Mouse (Mus musculus): Measurements from ENCODE around the gene Nudt22. TPM values are rescaled to one million over a fixed set of nuclear protein-coding genes. Genes with fewer than 3 reads are reported as not detected.

Gene Nudt22
- polyA plus RNA-seq, 1 experiment from 2014 or later, result 22.2 TPM

- Histone ChIP-seq H3K36me3 (ENCODE audit: control insufficient read depth, insufficient read depth, low read length) (peaks cover 26% of the 10 kb centered on the region), H3K9ac (ENCODE audit: low read depth, low read length) (peak overlapping the region; percentile 73), H3K27me3 (ENCODE audit: control insufficient read depth, insufficient read depth, low read length) (no peaks in the 10 kb centered on the region), H3K4me1 (ENCODE audit: control insufficient read depth, insufficient read depth, low read length) (peaks cover 15% of the 10 kb centered on the region), H3K4me2 (replicated peaks; ENCODE audit: low read depth, low read length) (peak overlapping the region; percentile 93), H3K27ac (ENCODE audit: low read depth, low read length) (peak overlapping the region; percentile 98), H3K9me3 (ENCODE audit: control insufficient read depth, low read length) (no peaks in the 10 kb centered on the region), H3K4me3 (ENCODE audit: low read length) (peak overlapping the region; percentile 65)
- ATAC-seq (ENCODE audit: low FRiP score, low TSS enrichment), result peak; percentile 48
- 1% methylated on average over 28 of the region's 28 CpGs for whole genome bisulfite sequencing
These were observed 45.2 kb downstream of the Nudt22 start for GRCm38 (mm10) chr19:6950613-6951153.

- peaks cover 19% of the 10 kb centered on the region for H3K36me3 ChIP-seq (ENCODE audit: control insufficient read depth, insufficient read depth, low read length)
- peak overlapping the region; percentile 73; the same call in 1 of the 2 replicates for H3K9ac ChIP-seq (ENCODE audit: low read depth, low read length)
- no peaks in the 10 kb centered on the region for H3K27me3 ChIP-seq (ENCODE audit: control insufficient read depth, insufficient read depth, low read length)
- 55% methylated on average over 5 of the region's 5 CpGs for WGBS
- H3K4me3 ChIP-seq (ENCODE audit: low read length), result peak overlapping the region; percentile 65
- no peaks in the 10 kb centered on the region for H3K9me3 ChIP-seq (ENCODE audit: control insufficient read depth, low read length)
- no peak for ATAC-seq (ENCODE audit: low FRiP score, low TSS enrichment)
- H3K4me1 ChIP-seq (ENCODE audit: control insufficient read depth, insufficient read depth, low read length), result peaks cover 15% of the 10 kb centered on the region
- H3K4me2 ChIP-seq (replicated peaks; ENCODE audit: low read depth, low read length), result peak overlapping the region; percentile 93
- peak overlapping the region; percentile 98; the same call in 1 of the 2 replicates for H3K27ac ChIP-seq (ENCODE audit: low read depth, low read length)
These were observed 46.0 kb downstream of the Nudt22 start for GRCm38 (mm10) chr19:6949951-6950350.

GRCm38 (mm10) chr19:6949532-6949931 lies 46.4 kb downstream of the Nudt22 start:
- Histone ChIP-seq H3K9ac (ENCODE audit: low read depth, low read length) (0 out of 2 replicates have a peak overlapping the region, but pooled peaks have one; percentile 73), H3K4me2 (replicated peaks; ENCODE audit: low read depth, low read length) (no peak overlapping the region; the same call in 1 of the 2 replicates), H3K4me1 (ENCODE audit: control insufficient read depth, insufficient read depth, low read length) (peaks cover 15% of the 10 kb centered on the region), H3K27me3 (ENCODE audit: control insufficient read depth, insufficient read depth, low read length) (no peaks in the 10 kb centered on the region), H3K36me3 (ENCODE audit: control insufficient read depth, insufficient read depth, low read length) (peaks cover 15% of the 10 kb centered on the region), H3K27ac (ENCODE audit: low read depth, low read length) (no peak overlapping the region), H3K9me3 (ENCODE audit: control insufficient read depth, low read length) (no peaks in the 10 kb centered on the region), H3K4me3 (ENCODE audit: low read length) (no peak overlapping the region)
- ATAC-seq (ENCODE audit: low FRiP score, low TSS enrichment), result no peak
- 83% methylated on average over 5 of the region's 5 CpGs for WGBS

- Histone ChIP-seq H3K4me1 (ENCODE audit: control insufficient read depth, insufficient read depth, low read length) (peaks cover 14% of the 10 kb centered on the region), H3K4me2 (replicated peaks; ENCODE audit: low read depth, low read length) (no peak overlapping the region), H3K36me3 (ENCODE audit: control insufficient read depth, insufficient read depth, low read length) (peaks cover 8% of the 10 kb centered on the region; the same call in 1 of the 2 replicates), H3K4me3 (ENCODE audit: low read length) (no peak overlapping the region), H3K27ac (ENCODE audit: low read depth, low read length) (no peak overlapping the region), H3K9me3 (ENCODE audit: control insufficient read depth, low read length) (no peaks in the 10 kb centered on the region), H3K9ac (ENCODE audit: low read depth, low read length) (no peak overlapping the region), H3K27me3 (ENCODE audit: control insufficient read depth, insufficient read depth, low read length) (no peaks in the 10 kb centered on the region)
- 83% methylated on average over 4 of the region's 4 CpGs for WGBS
- ATAC-seq (ENCODE audit: low FRiP score, low TSS enrichment), result no peak
These were observed 47.7 kb downstream of the Nudt22 start for GRCm38 (mm10) chr19:6948186-6948585.

GRCm38 (mm10) chr19:6947742-6948141 lies 48.2 kb downstream of the Nudt22 start:
- Histone ChIP-seq H3K4me3 (ENCODE audit: low read length) (no peak overlapping the region), H3K27me3 (ENCODE audit: control insufficient read depth, insufficient read depth, low read length) (no peaks in the 10 kb centered on the region), H3K9ac (ENCODE audit: low read depth, low read length) (no peak overlapping the region), H3K9me3 (ENCODE audit: control insufficient read depth, low read length) (no peaks in the 10 kb centered on the region), H3K4me1 (ENCODE audit: control insufficient read depth, insufficient read depth, low read length) (peaks cover 9% of the 10 kb centered on the region), H3K27ac (ENCODE audit: low read depth, low read length) (no peak overlapping the region), H3K36me3 (ENCODE audit: control insufficient read depth, insufficient read depth, low read length) (0 out of 2 replicates have a peak, but pooled peaks cover 4% of the 10 kb centered on the region), H3K4me2 (replicated peaks; ENCODE audit: low read depth, low read length) (no peak overlapping the region)
- ATAC-seq (ENCODE audit: low FRiP score, low TSS enrichment), result no peak
- WGBS, result 49% methylated on average over 4 of the region's 4 CpGs

GRCm38 (mm10) chr19:6943709-6944108 lies 52.2 kb downstream of the Nudt22 start:
- no peak overlapping the region for H3K9ac ChIP-seq (ENCODE audit: low read depth, low read length)
- no peaks in the 10 kb centered on the region for H3K27me3 ChIP-seq (ENCODE audit: control insufficient read depth, insufficient read depth, low read length)
- H3K36me3 ChIP-seq (ENCODE audit: control insufficient read depth, insufficient read depth, low read length), result 0 out of 2 replicates have a peak, but pooled peaks cover 4% of the 10 kb centered on the region
- H3K4me3 ChIP-seq (ENCODE audit: low read length), result no peak overlapping the region
- no peaks in the 10 kb centered on the region for H3K9me3 ChIP-seq (ENCODE audit: control insufficient read depth, low read length)
- 91% methylated on average over 6 of the region's 6 CpGs for WGBS
- no peak for ATAC-seq (ENCODE audit: low FRiP score, low TSS enrichment)
- peaks cover 9% of the 10 kb centered on the region for H3K4me1 ChIP-seq (ENCODE audit: control insufficient read depth, insufficient read depth, low read length)
- no peak overlapping the region for H3K4me2 ChIP-seq (replicated peaks; ENCODE audit: low read depth, low read length)
- H3K27ac ChIP-seq (ENCODE audit: low read depth, low read length), result no peak overlapping the region

Other genes starting within 250 kb of the Nudt22 start
- 11.8 and 15.1 TPM in 2 replicates for gene Rps6ka4, start 155.5 kb downstream of the Nudt22 start, polyA plus RNA-seq (2014; fragmentation: Nextera tagmentation; extraction: Ambion mirVana)
- 0.30 and 0.51 TPM in 2 replicates for gene Ccdc88b, start 137.9 kb downstream of the Nudt22 start, polyA plus RNA-seq (2014; fragmentation: Nextera tagmentation; extraction: Ambion mirVana)
- 164 and 181 TPM in 2 replicates for gene Trmt112, start 86.4 kb downstream of the Nudt22 start, polyA plus RNA-seq (2014; fragmentation: Nextera tagmentation; extraction: Ambion mirVana)
- 177 and 235 TPM in 2 replicates for gene Prdx5, start 86.0 kb downstream of the Nudt22 start, polyA plus RNA-seq (2014; fragmentation: Nextera tagmentation; extraction: Ambion mirVana)
- gene Esrra, start 74.3 kb downstream of the Nudt22 start, polyA plus RNA-seq (2014; fragmentation: Nextera tagmentation; extraction: Ambion mirVana), result 5.2 and 9.0 TPM in 2 replicates
- 2.1 and 3.8 TPM in 2 replicates for gene Catsperz, start 70.7 kb downstream of the Nudt22 start, polyA plus RNA-seq (2014; fragmentation: Nextera tagmentation; extraction: Ambion mirVana)
- 0.12 and 0.51 TPM in 2 replicates for gene Kcnk4, start 61.6 kb downstream of the Nudt22 start, polyA plus RNA-seq (2014; fragmentation: Nextera tagmentation; extraction: Ambion mirVana)
- gene Bad, start 54.3 kb downstream of the Nudt22 start, polyA plus RNA-seq (2014; fragmentation: Nextera tagmentation; extraction: Ambion mirVana), result 65.5 and 70.9 TPM in 2 replicates
- 23.3 and 27.4 TPM in 2 replicates for gene Gpr137, start 53.6 kb downstream of the Nudt22 start, polyA plus RNA-seq (2014; fragmentation: Nextera tagmentation; extraction: Ambion mirVana)
- gene Ppp1r14b, start 21.1 kb downstream of the Nudt22 start, polyA plus RNA-seq (2014; fragmentation: Nextera tagmentation; extraction: Ambion mirVana), result 202 and 254 TPM in 2 replicates
- 24.4 and 38.9 TPM in 2 replicates for gene Plcb3, start 19.6 kb downstream of the Nudt22 start, polyA plus RNA-seq (2014; fragmentation: Nextera tagmentation; extraction: Ambion mirVana)
- gene Fkbp2, start 15.6 kb downstream of the Nudt22 start, polyA plus RNA-seq (2014; fragmentation: Nextera tagmentation; extraction: Ambion mirVana), result 89.7 and 118 TPM in 2 replicates
- 38.2 and 39.8 TPM in 2 replicates for gene Vegfb, start 8.5 kb downstream of the Nudt22 start, polyA plus RNA-seq (2014; fragmentation: Nextera tagmentation; extraction: Ambion mirVana)
- 22.6 and 24.0 TPM in 2 replicates for gene Dnajc4, start 3.5 kb downstream of the Nudt22 start, polyA plus RNA-seq (2014; fragmentation: Nextera tagmentation; extraction: Ambion mirVana)
- gene Trpt1, start within 50 bp of the Nudt22 start, polyA plus RNA-seq (2014; fragmentation: Nextera tagmentation; extraction: Ambion mirVana), result 9.7 and 12.1 TPM in 2 replicates
- gene Fermt3, start 23.4 kb upstream of the Nudt22 start, polyA plus RNA-seq (2014; fragmentation: Nextera tagmentation; extraction: Ambion mirVana), result 3.6 and 4.9 TPM in 2 replicates
- 223 and 304 TPM in 2 replicates for gene Stip1, start 43.9 kb upstream of the Nudt22 start, polyA plus RNA-seq (2014; fragmentation: Nextera tagmentation; extraction: Ambion mirVana)
- 9.9 and 10.7 TPM in 2 replicates for gene Macrod1, start 60.7 kb upstream of the Nudt22 start, polyA plus RNA-seq (2014; fragmentation: Nextera tagmentation; extraction: Ambion mirVana)
- 3.0 and 5.5 TPM in 2 replicates for gene Flrt1, start 109.6 kb upstream of the Nudt22 start, polyA plus RNA-seq (2014; fragmentation: Nextera tagmentation; extraction: Ambion mirVana)
- gene Otub1, start 210.2 kb upstream of the Nudt22 start, polyA plus RNA-seq (2014; fragmentation: Nextera tagmentation; extraction: Ambion mirVana), result 237 and 255 TPM in 2 replicates
- 1,171 and 1,487 TPM in 2 replicates for gene Cox8a, start 221.5 kb upstream of the Nudt22 start, polyA plus RNA-seq (2014; fragmentation: Nextera tagmentation; extraction: Ambion mirVana)
- 57.8 and 90.7 TPM in 2 replicates for gene Naa40, start 245.1 kb upstream of the Nudt22 start, polyA plus RNA-seq (2014; fragmentation: Nextera tagmentation; extraction: Ambion mirVana)

Measured in kidney, embryonic 14.5 days (tissue).